Mouse (Mus musculus): ENCODE results near the gene Synpr. TPM values are rescaled to one million over a fixed set of nuclear protein-coding genes. Genes with fewer than 3 reads are reported as not detected.

Gene Synpr
- polyA plus RNA-seq, 1 experiment from 2014 or later, result 1.1 TPM

- 49% methylated on average over 6 of the region's 6 CpGs for WGBS
- Histone ChIP-seq H3K9ac (ENCODE audit: low read depth, low read length) (no peak overlapping the region), H3K27me3 (replicated peaks; ENCODE audit: control insufficient read depth, insufficient read depth, low read length) (no peaks in the 10 kb centered on the region), H3K4me1 (replicated peaks; ENCODE audit: control insufficient read depth, insufficient read depth, low read length) (no peaks in the 10 kb centered on the region), H3K4me3 (ENCODE audit: low read depth, low read length) (no peak overlapping the region), H3K36me3 (ENCODE audit: control insufficient read depth, insufficient read depth) (no peaks in the 10 kb centered on the region), H3K9me3 (ENCODE audit: control insufficient read depth) (no peaks in the 10 kb centered on the region), H3K27ac (ENCODE audit: low read depth, low read length) (no peak overlapping the region), H3K4me2 (replicated peaks; ENCODE audit: low read depth) (no peak overlapping the region)
- no peak for ATAC-seq
- TF ChIP-seq CTCF (IDR thresholded peaks at IDR 0.05; ENCODE audit: low read depth), result no peak
Measured at GRCm38 (mm10) chr14:13399226-13400020, 114.8 kb downstream of the Synpr start.

- no peak for TF ChIP-seq CTCF (IDR thresholded peaks at IDR 0.05; ENCODE audit: low read depth)
- no peaks in the 10 kb centered on the region for H3K4me1 ChIP-seq (replicated peaks; ENCODE audit: control insufficient read depth, insufficient read depth, low read length)
- H3K9me3 ChIP-seq (ENCODE audit: control insufficient read depth), result no peaks in the 10 kb centered on the region
- 56% methylated on average over 1 of the region's 1 CpGs for WGBS
- H3K36me3 ChIP-seq (ENCODE audit: control insufficient read depth, insufficient read depth), result no peaks in the 10 kb centered on the region
- no peaks in the 10 kb centered on the region for H3K27me3 ChIP-seq (replicated peaks; ENCODE audit: control insufficient read depth, insufficient read depth, low read length)
- no peak overlapping the region for H3K4me3 ChIP-seq (ENCODE audit: low read depth, low read length)
- no peak for ATAC-seq
- H3K4me2 ChIP-seq (replicated peaks; ENCODE audit: low read depth), result no peak overlapping the region
- H3K27ac ChIP-seq (ENCODE audit: low read depth, low read length), result no peak overlapping the region
- no peak overlapping the region for H3K9ac ChIP-seq (ENCODE audit: low read depth, low read length)
Measured at GRCm38 (mm10) chr14:13411636-13412035, 127.1 kb downstream of the Synpr start.

- Histone ChIP-seq H3K4me2 (replicated peaks; ENCODE audit: low read depth) (no peak overlapping the region), H3K4me1 (replicated peaks; ENCODE audit: control insufficient read depth, insufficient read depth, low read length) (no peaks in the 10 kb centered on the region), H3K9ac (ENCODE audit: low read depth, low read length) (no peak overlapping the region), H3K9me3 (ENCODE audit: control insufficient read depth) (no peaks in the 10 kb centered on the region), H3K27ac (ENCODE audit: low read depth, low read length) (no peak overlapping the region), H3K27me3 (replicated peaks; ENCODE audit: control insufficient read depth, insufficient read depth, low read length) (no peaks in the 10 kb centered on the region), H3K4me3 (ENCODE audit: low read depth, low read length) (no peak overlapping the region), H3K36me3 (ENCODE audit: control insufficient read depth, insufficient read depth) (no peaks in the 10 kb centered on the region)
- 81% methylated on average over 6 of the region's 6 CpGs for WGBS
- ATAC-seq, result no peak
- TF ChIP-seq CTCF (IDR thresholded peaks at IDR 0.05; ENCODE audit: low read depth), result no peak
Measured at GRCm38 (mm10) chr14:13440723-13441122, 156.1 kb downstream of the Synpr start.

- 38% methylated on average over 2 of the region's 2 CpGs for WGBS
- no peaks in the 10 kb centered on the region for H3K4me1 ChIP-seq (replicated peaks; ENCODE audit: control insufficient read depth, insufficient read depth, low read length)
- no peak overlapping the region for H3K9ac ChIP-seq (ENCODE audit: low read depth, low read length)
- H3K36me3 ChIP-seq (ENCODE audit: control insufficient read depth, insufficient read depth), result no peaks in the 10 kb centered on the region
- H3K4me2 ChIP-seq (replicated peaks; ENCODE audit: low read depth), result no peak overlapping the region
- TF ChIP-seq CTCF (IDR thresholded peaks at IDR 0.05; ENCODE audit: low read depth), result no peak
- H3K4me3 ChIP-seq (ENCODE audit: low read depth, low read length), result no peak overlapping the region
- no peaks in the 10 kb centered on the region for H3K27me3 ChIP-seq (replicated peaks; ENCODE audit: control insufficient read depth, insufficient read depth, low read length)
- H3K9me3 ChIP-seq (ENCODE audit: control insufficient read depth), result no peaks in the 10 kb centered on the region
- ATAC-seq, result no peak
- no peak overlapping the region for H3K27ac ChIP-seq (ENCODE audit: low read depth, low read length)
Measured at GRCm38 (mm10) chr14:13444908-13445307, 160.3 kb downstream of the Synpr start.

GRCm38 (mm10) chr14:13453461-13454204, 169.1 kb downstream of the Synpr start:
- no peak for TF ChIP-seq CTCF (IDR thresholded peaks at IDR 0.05; ENCODE audit: low read depth)
- H3K9ac ChIP-seq (ENCODE audit: low read depth, low read length), result no peak overlapping the region
- H3K9me3 ChIP-seq (ENCODE audit: control insufficient read depth), result no peaks in the 10 kb centered on the region
- no peak overlapping the region for H3K4me3 ChIP-seq (ENCODE audit: low read depth, low read length)
- H3K27ac ChIP-seq (ENCODE audit: low read depth, low read length), result no peak overlapping the region
- no peak overlapping the region for H3K4me2 ChIP-seq (replicated peaks; ENCODE audit: low read depth)
- H3K36me3 ChIP-seq (ENCODE audit: control insufficient read depth, insufficient read depth), result no peaks in the 10 kb centered on the region
- 58% methylated on average over 3 of the region's 3 CpGs for WGBS
- ATAC-seq, result no peak
- no peaks in the 10 kb centered on the region for H3K4me1 ChIP-seq (replicated peaks; ENCODE audit: control insufficient read depth, insufficient read depth, low read length)
- no peaks in the 10 kb centered on the region for H3K27me3 ChIP-seq (replicated peaks; ENCODE audit: control insufficient read depth, insufficient read depth, low read length)

- Histone ChIP-seq H3K27ac (ENCODE audit: low read depth, low read length) (no peak overlapping the region), H3K4me1 (replicated peaks; ENCODE audit: control insufficient read depth, insufficient read depth, low read length) (no peaks in the 10 kb centered on the region), H3K9ac (ENCODE audit: low read depth, low read length) (no peak overlapping the region), H3K36me3 (ENCODE audit: control insufficient read depth, insufficient read depth) (no peaks in the 10 kb centered on the region), H3K27me3 (replicated peaks; ENCODE audit: control insufficient read depth, insufficient read depth, low read length) (no peaks in the 10 kb centered on the region), H3K4me3 (ENCODE audit: low read depth, low read length) (no peak overlapping the region), H3K4me2 (replicated peaks; ENCODE audit: low read depth) (no peak overlapping the region), H3K9me3 (ENCODE audit: control insufficient read depth) (no peaks in the 10 kb centered on the region)
- no peak for TF ChIP-seq CTCF (IDR thresholded peaks at IDR 0.05; ENCODE audit: low read depth)
- no peak for ATAC-seq
Measured at GRCm38 (mm10) chr14:13454991-13455390, 170.4 kb downstream of the Synpr start.

Measured in intestine, postnatal 0 days (tissue).